Mouse (Mus musculus): ENCODE data around the gene Nom1. TPM values are rescaled to one million over a fixed set of nuclear protein-coding genes. Genes with fewer than 3 reads are reported as not detected.

The Nom1 gene
- total and polyA plus RNA-seq, 3 experiments: 4.5 to 16.1 (median 13.4) TPM

- H3K4me3 ChIP-seq: peak overlapping the region; percentile 42
- TF ChIP-seq POLR2A (IDR thresholded peaks at IDR 0.05; ENCODE audit: insufficient read depth, low read depth, low read length) (no peak), EP300 (IDR thresholded peaks at IDR 0.05; ENCODE audit: insufficient read depth, low read depth, low read length) (no peak)
- intact Hi-C loops (cut with DNase I): no loop called here
- H3K27ac ChIP-seq: no peak overlapping the region
- DNase-seq: no peak
- WGBS: 3% methylated on average over 17 of the region's 17 CpGs
- no peaks in the 10 kb centered on the region for H3K36me3 ChIP-seq (ENCODE audit: control insufficient read depth, insufficient read depth, low read length)
- H3K9ac ChIP-seq (ENCODE audit: low read depth, low read length): no peak overlapping the region
- no peaks in the 10 kb centered on the region for H3K79me2 ChIP-seq (replicated peaks; ENCODE audit: control insufficient read depth, insufficient read depth, low read length)
- peaks cover 25% of the 10 kb centered on the region for H3K27me3 ChIP-seq (ENCODE audit: control insufficient read depth, insufficient read depth, low read length)
- H3K4me1 ChIP-seq (ENCODE audit: control insufficient read depth, insufficient read depth, low read length): no peaks in the 10 kb centered on the region
These were observed 34.0 kb downstream of the Nom1 start for GRCm38 (mm10) chr5:29468351-29469065.

- Histone ChIP-seq H3K27me3 (ENCODE audit: control insufficient read depth, insufficient read depth, low read length) (peaks cover 30% of the 10 kb centered on the region), H3K27ac (no peak overlapping the region), H3K79me2 (replicated peaks; ENCODE audit: control insufficient read depth, insufficient read depth, low read length) (no peaks in the 10 kb centered on the region), H3K4me3 (no peak overlapping the region), H3K4me1 (ENCODE audit: control insufficient read depth, insufficient read depth, low read length) (no peaks in the 10 kb centered on the region), H3K9ac (ENCODE audit: low read depth, low read length) (no peak overlapping the region), H3K36me3 (ENCODE audit: control insufficient read depth, insufficient read depth, low read length) (no peaks in the 10 kb centered on the region)
- no peak for DNase-seq
- 26% methylated on average over 4 of the region's 4 CpGs for WGBS
- intact Hi-C loops (cut with DNase I): no loop called here
- TF ChIP-seq CTCF (IDR thresholded peaks at IDR 0.05) (no peak), POLR2A (IDR thresholded peaks at IDR 0.05; ENCODE audit: insufficient read depth, low read depth, low read length) (no peak), EP300 (IDR thresholded peaks at IDR 0.05; ENCODE audit: insufficient read depth, low read depth, low read length) (no peak)
These were observed 35.0 kb downstream of the Nom1 start for GRCm38 (mm10) chr5:29469501-29469900.

- no peak for DNase-seq
- Histone ChIP-seq H3K9ac (ENCODE audit: low read depth, low read length) (no peak overlapping the region), H3K27me3 (ENCODE audit: control insufficient read depth, insufficient read depth, low read length) (peaks cover 37% of the 10 kb centered on the region), H3K79me2 (replicated peaks; ENCODE audit: control insufficient read depth, insufficient read depth, low read length) (no peaks in the 10 kb centered on the region), H3K36me3 (ENCODE audit: control insufficient read depth, insufficient read depth, low read length) (no peaks in the 10 kb centered on the region), H3K4me1 (ENCODE audit: control insufficient read depth, insufficient read depth, low read length) (no peaks in the 10 kb centered on the region), H3K27ac (no peak overlapping the region), H3K4me3 (no peak overlapping the region)
- intact Hi-C loops (cut with DNase I): no loop called here
- TF ChIP-seq POLR2A (IDR thresholded peaks at IDR 0.05; ENCODE audit: insufficient read depth, low read depth, low read length) (no peak), EP300 (IDR thresholded peaks at IDR 0.05; ENCODE audit: insufficient read depth, low read depth, low read length) (no peak), CTCF (IDR thresholded peaks at IDR 0.05) (no peak)
- WGBS: 18% methylated on average over 5 of the region's 5 CpGs
These were observed 35.8 kb downstream of the Nom1 start for GRCm38 (mm10) chr5:29470271-29470670.

DNA sequence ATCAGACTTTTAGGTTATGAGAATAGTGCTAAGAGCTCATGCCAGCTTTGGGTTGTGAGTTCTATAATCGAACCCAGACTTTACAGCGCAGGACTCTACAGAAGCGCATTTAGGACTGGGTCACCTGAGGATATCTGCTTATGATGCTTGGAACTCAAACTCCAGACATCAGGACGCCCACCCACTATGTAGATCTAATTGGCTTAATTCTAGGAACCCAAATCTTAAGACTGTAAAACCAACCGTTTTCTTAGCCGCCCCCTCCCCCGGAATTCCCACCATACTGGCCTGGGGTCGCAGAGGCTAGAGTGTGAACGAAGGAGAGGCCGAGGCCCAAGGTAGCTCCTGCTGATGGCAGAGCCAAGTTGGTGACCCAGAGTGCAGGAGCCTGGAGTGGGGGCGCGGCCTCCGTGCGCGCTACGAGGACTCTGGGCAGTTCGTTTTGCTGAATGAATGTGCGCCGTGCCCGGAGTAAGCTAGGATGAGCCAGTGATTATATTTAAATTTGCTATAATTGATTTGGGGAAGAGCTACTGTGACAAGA is 36.5 kb downstream of the Nom1 start:
- TF ChIP-seq CTCF (IDR thresholded peaks at IDR 0.05) (no peak), EP300 (IDR thresholded peaks at IDR 0.05; ENCODE audit: insufficient read depth, low read depth, low read length) (no peak), POLR2A (IDR thresholded peaks at IDR 0.05; ENCODE audit: insufficient read depth, low read depth, low read length) (no peak)
- Histone ChIP-seq H3K27me3 (ENCODE audit: control insufficient read depth, insufficient read depth, low read length) (peaks cover 39% of the 10 kb centered on the region), H3K4me1 (ENCODE audit: control insufficient read depth, insufficient read depth, low read length) (no peaks in the 10 kb centered on the region), H3K79me2 (replicated peaks; ENCODE audit: control insufficient read depth, insufficient read depth, low read length) (no peaks in the 10 kb centered on the region), H3K27ac (no peak overlapping the region), H3K36me3 (ENCODE audit: control insufficient read depth, insufficient read depth, low read length) (no peaks in the 10 kb centered on the region), H3K9ac (ENCODE audit: low read depth, low read length) (no peak overlapping the region), H3K4me3 (no peak overlapping the region)
- intact Hi-C loops (cut with DNase I): no loop called here
- no peak for DNase-seq
- 6% methylated on average over 20 of the region's 20 CpGs for WGBS

GRCm38 (mm10) chr5:29471396-29471795 is 36.9 kb downstream of the Nom1 start:
- no peaks in the 10 kb centered on the region for H3K4me1 ChIP-seq (ENCODE audit: control insufficient read depth, insufficient read depth, low read length)
- no peaks in the 10 kb centered on the region for H3K79me2 ChIP-seq (replicated peaks; ENCODE audit: control insufficient read depth, insufficient read depth, low read length)
- DNase-seq: no peak
- no peak for TF ChIP-seq EP300 (IDR thresholded peaks at IDR 0.05; ENCODE audit: insufficient read depth, low read depth, low read length)
- no peak for TF ChIP-seq CTCF (IDR thresholded peaks at IDR 0.05)
- TF ChIP-seq POLR2A (IDR thresholded peaks at IDR 0.05; ENCODE audit: insufficient read depth, low read depth, low read length): no peak
- H3K27ac ChIP-seq: no peak overlapping the region
- H3K4me3 ChIP-seq: no peak overlapping the region
- H3K9ac ChIP-seq (ENCODE audit: low read depth, low read length): no peak overlapping the region
- intact Hi-C loops (cut with DNase I): no loop called here
- H3K27me3 ChIP-seq (ENCODE audit: control insufficient read depth, insufficient read depth, low read length): peaks cover 41% of the 10 kb centered on the region
- WGBS: 9% methylated on average over 11 of the region's 11 CpGs
- H3K36me3 ChIP-seq (ENCODE audit: control insufficient read depth, insufficient read depth, low read length): no peaks in the 10 kb centered on the region
